Mouse (Mus musculus) hindbrain, postnatal 0 days (tissue): ENCODE measurements at regions not wholly inside any gene's neighbourhood (a gene's known extent, or its start where the extent isn't known, plus 50 kb on each side); places are given as distances from the start of the nearest gene placed in this dataset.

Source experiments
- ATAC-seq: fragments of 200-750 bp; cut with Nextera tagmentation; 2 replicates; pipeline ENCODE4 v1.8.0; 2017; ENCODE audit warnings: mild to moderate bottlenecking, moderate TSS enrichment, moderate library complexity
- DNase-seq: peaks from one replicate; pipeline ENCODE4 v3.0.0-alpha.2; 2015; ENCODE audit warnings: low spot score
- H3K27ac ChIP-seq: fragments of 300-500 bp; sonication (generic); 2 replicates; pipeline ENCODE4 v1.5.1; 2014; ENCODE audit warnings: mild to moderate bottlenecking
- H3K27me3 ChIP-seq: fragments of 300-500 bp; sonication (generic); 2 replicates; pipeline ENCODE4 v1.6.1; 2014; ENCODE audit warnings: low read length, mixed read lengths; ENCODE audit not compliant: insufficient read depth
- H3K36me3 ChIP-seq: fragments of 300-500 bp; sonication (generic); 2 replicates; pipeline ENCODE4 v1.6.1; 2014; ENCODE audit warnings: low read length, mixed read lengths; ENCODE audit not compliant: insufficient read depth
- H3K4me1 ChIP-seq: fragments of 300-500 bp; sonication (generic); 2 replicates; pipeline ENCODE4 v1.6.1; 2014; ENCODE audit warnings: antibody characterized with exemption, low read length, mixed read lengths; ENCODE audit not compliant: insufficient read depth
- H3K4me2 ChIP-seq: fragments of 300-500 bp; sonication (generic); 2 replicates; pipeline ENCODE4 v1.6.1; 2014; ENCODE audit warnings: low read depth, mild to moderate bottlenecking, low read length, moderate library complexity, mixed read lengths
- H3K4me3 ChIP-seq: fragments of 300-500 bp; sonication (generic); 2 replicates; pipeline ENCODE4 v1.5.1; 2014; ENCODE audit warnings: low read length
- H3K9ac ChIP-seq: fragments of 300-500 bp; sonication (generic); replicated peaks from 2 replicates; pipeline ENCODE4 v1.6.1; 2014; ENCODE audit warnings: mild to moderate bottlenecking, low read length, moderate library complexity, mixed read lengths
- H3K9me3 ChIP-seq: fragments of 300-500 bp; sonication (generic); 2 replicates; pipeline ENCODE4 v1.6.1; 2016; ENCODE audit warnings: low read length, mixed read lengths
- CTCF ChIP-seq: IDR thresholded peaks from 2 replicates; pipeline ENCODE4 v1.5.1; 2016; ENCODE audit warnings: antibody characterized with exemption, control low read depth, low read depth
- WGBS: fragments of 180-500 bp; shearing (Covaris S2); extraction: QIAGEN DNeasy Blood & Tissue Kit; methylation state at CpG from one replicate; pipeline ENCODE4 v1.1.7; 2014; 5-methylcytosine and 5-hydroxymethylcytosine counted together

DNA sequence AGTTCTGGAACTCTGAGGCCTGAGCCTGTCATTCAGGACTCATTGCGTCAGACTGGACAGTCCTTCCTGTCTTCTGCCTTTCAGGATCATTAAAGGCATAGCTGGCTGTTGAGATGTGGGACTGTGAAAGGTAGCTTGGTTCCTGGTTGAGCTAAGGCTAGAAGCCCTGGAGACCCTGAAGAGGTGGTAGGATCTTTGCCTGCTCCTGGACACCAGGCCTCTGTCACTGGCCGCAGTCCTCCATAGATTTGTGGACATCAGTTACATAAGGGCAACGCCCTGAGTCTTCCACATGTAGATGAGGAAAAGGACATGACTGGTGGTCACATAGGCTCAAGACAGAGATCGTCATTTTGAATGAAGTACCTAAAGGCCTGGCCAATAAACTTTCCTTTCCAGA, 127.9 kb downstream of the Opa1 start:
- WGBS = 93% methylated on average over 4 of the region's 4 CpGs
- Histone ChIP-seq H3K9ac (no peak overlapping the region), H3K27ac (no peak overlapping the region), H3K4me1 (0 out of 2 replicates have a peak, but pooled peaks cover under 1% of the 10 kb centered on the region), H3K9me3 (no peaks in the 10 kb centered on the region), H3K36me3 (no peaks in the 10 kb centered on the region), H3K4me2 (no peak overlapping the region), H3K4me3 (no peak overlapping the region), H3K27me3 (no peaks in the 10 kb centered on the region)
- ATAC-seq (no peak), DNase-seq (no peak)
- no peak for TF ChIP-seq CTCF

DNA sequence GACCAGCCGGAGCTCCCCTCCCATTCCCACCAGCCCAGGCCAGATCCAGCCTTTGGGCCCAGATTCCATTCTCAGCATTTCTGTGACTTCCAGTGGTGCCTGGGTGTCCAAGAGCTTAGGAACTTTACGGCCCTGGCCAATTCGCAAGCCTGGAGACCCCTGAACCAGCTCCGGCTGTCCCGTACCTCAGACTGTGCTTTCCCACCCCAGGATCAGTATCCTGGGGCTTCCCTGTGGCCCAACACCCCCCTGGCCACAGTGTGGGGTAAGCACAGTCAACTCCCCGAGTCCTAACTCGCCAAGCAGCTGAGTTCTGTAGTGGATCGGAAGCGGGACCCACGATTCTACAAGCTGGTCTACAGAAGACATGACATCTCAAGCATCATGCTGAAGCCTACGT, 128.5 kb downstream of the Opa1 start:
- Histone ChIP-seq H3K4me2 (no peak overlapping the region), H3K4me1 (0 out of 2 replicates have a peak, but pooled peaks cover 3% of the 10 kb centered on the region), H3K36me3 (no peaks in the 10 kb centered on the region), H3K27me3 (no peaks in the 10 kb centered on the region), H3K27ac (no peak overlapping the region), H3K9ac (no peak overlapping the region), H3K4me3 (no peak overlapping the region), H3K9me3 (no peaks in the 10 kb centered on the region)
- DNase-seq (no peak), ATAC-seq (no peak)
- WGBS = 96% methylated on average over 11 of the region's 11 CpGs
- TF ChIP-seq CTCF = no peak

- Histone ChIP-seq H3K36me3 (no peaks in the 10 kb centered on the region), H3K9me3 (no peaks in the 10 kb centered on the region), H3K27me3 (no peaks in the 10 kb centered on the region; the same call in 1 of the 2 replicates), H3K4me1 (0 out of 2 replicates have a peak, but pooled peaks cover 6% of the 10 kb centered on the region), H3K4me2 (no peak overlapping the region), H3K27ac (no peak overlapping the region), H3K4me3 (no peak overlapping the region), H3K9ac (no peak overlapping the region)
- no peak for TF ChIP-seq CTCF
- WGBS = 52% methylated on average over 4 of the region's 4 CpGs
- DNase-seq = peak; percentile 45
- ATAC-seq = no peak
Measured at GRCm38 (mm10) chr16:29709072-29709471, 129.9 kb downstream of the Opa1 start.

DNA sequence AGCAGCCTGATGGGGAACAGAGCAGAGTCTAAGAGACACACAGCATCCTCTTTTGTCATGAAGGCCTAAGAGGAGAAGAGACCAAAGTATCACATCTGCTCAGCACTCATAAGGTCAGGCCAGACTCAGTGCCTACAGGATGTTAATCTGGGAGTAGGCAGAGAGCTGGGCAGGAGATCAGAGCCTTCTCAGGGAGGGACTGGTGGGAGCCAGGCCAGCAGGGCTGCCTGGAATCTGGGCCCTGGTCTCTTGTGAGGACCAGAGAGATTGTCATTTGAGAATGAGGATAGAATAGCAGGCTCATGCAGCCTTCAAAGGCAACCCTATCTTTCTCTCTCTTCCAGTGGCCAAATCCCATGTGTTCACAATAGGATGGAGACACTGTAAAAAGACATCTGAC, 132.3 kb downstream of the Opa1 start:
- H3K4me2 ChIP-seq = no peak overlapping the region
- no peak overlapping the region for H3K9ac ChIP-seq
- ATAC-seq (no peak), DNase-seq (no peak)
- no peaks in the 10 kb centered on the region; the same call in 1 of the 2 replicates for H3K27me3 ChIP-seq
- 0 out of 2 replicates have a peak, but pooled peaks cover 6% of the 10 kb centered on the region for H3K4me1 ChIP-seq
- peak overlapping the region; percentile 36; the same call in 1 of the 2 replicates for H3K27ac ChIP-seq
- H3K4me3 ChIP-seq = no peak overlapping the region
- no peak for TF ChIP-seq CTCF
- no peaks in the 10 kb centered on the region for H3K9me3 ChIP-seq
- no peaks in the 10 kb centered on the region for H3K36me3 ChIP-seq

DNA sequence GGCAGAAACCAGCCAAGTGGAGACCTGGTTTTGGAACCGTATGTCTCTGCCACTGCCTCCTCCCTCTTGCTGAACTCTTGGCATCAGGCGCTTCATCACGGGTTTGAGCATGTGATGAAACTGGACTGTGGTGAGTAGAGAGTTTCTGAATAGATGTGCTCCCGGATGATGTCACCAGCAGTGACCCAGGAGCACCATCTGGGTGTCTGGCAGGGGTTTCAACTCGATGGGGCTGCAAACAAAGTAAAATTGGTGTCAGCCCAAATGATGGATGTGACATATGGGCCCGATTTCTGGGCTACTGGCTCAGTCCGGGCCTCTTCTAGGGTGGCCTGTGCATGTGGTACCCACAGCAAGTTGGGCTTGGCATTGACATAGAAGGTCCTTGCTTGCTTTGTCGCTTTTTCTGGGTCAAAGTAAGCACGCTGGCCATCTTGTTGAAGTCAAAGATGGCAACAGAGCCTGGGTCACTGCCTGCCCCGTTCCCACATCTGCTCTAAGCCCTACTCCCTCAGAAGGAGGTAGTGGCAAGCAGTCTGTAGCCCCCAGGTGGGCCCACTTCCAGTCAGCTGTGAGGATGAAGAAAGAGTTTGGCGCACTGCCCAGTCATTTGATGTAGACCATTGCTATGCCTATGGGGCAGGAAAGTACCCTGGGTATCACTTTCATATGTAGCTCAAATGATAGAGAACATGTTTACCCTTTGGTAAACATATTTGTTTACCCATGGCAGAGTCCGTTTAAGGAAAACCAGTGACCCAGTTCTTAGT, 133.0 kb downstream of the Opa1 start:
- no peak for TF ChIP-seq CTCF
- ATAC-seq (peak; percentile 77), DNase-seq (peak; percentile 75)
- Histone ChIP-seq H3K27me3 (peaks cover 4% of the 10 kb centered on the region; the same call in 1 of the 2 replicates), H3K9ac (no peak overlapping the region), H3K36me3 (no peaks in the 10 kb centered on the region), H3K4me1 (0 out of 2 replicates have a peak, but pooled peaks cover 6% of the 10 kb centered on the region), H3K9me3 (no peaks in the 10 kb centered on the region), H3K27ac (peak overlapping the region; percentile 36; the same call in 1 of the 2 replicates), H3K4me3 (no peak overlapping the region), H3K4me2 (no peak overlapping the region)
- 55% methylated on average over 12 of the region's 12 CpGs for WGBS

DNA sequence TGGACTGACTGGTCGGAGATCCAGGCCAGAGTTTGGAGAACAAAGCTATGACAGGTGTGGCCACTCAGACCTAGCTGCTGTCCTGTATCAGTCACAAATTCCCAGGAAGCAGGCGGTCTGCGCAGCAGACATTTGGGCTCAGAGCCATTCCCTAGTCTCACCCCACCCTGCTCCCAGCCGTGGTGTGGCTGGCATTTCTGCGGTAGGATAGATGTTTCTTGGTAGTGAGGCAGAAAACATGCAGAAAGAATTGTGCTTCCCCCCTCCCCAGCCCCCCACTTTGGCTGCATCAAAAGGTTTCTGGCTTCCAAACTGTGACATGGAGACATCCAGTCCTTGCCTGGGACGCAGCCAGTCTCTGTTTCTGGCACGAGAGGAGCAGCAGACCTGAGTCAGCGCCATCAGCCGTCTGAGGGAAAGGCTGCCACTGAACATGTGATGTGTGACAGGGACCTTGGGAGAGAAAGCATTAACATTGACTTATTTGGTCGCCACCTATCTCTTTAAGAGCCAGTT, 135.5 kb downstream of the Opa1 start:
- DNase-seq = peak; percentile 87
- TF ChIP-seq CTCF = peak; percentile 7; the same call in 1 of the 2 replicates
- Histone ChIP-seq H3K9me3 (no peaks in the 10 kb centered on the region), H3K36me3 (no peaks in the 10 kb centered on the region), H3K4me1 (0 out of 2 replicates have a peak, but pooled peaks cover 6% of the 10 kb centered on the region), H3K27ac (peak overlapping the region; percentile 38; the same call in 1 of the 2 replicates), H3K9ac (no peak overlapping the region), H3K4me3 (no peak overlapping the region), H3K27me3 (peaks cover 11% of the 10 kb centered on the region; the same call in 1 of the 2 replicates), H3K4me2 (no peak overlapping the region)
- 33% methylated on average over 10 of the region's 10 CpGs for WGBS
- peak; percentile 82 for ATAC-seq

- H3K4me3 ChIP-seq = no peak overlapping the region
- H3K27ac ChIP-seq = no peak overlapping the region
- no peaks in the 10 kb centered on the region for H3K36me3 ChIP-seq
- no peak overlapping the region for H3K9ac ChIP-seq
- no peak for DNase-seq
- ATAC-seq = no peak
- 0 out of 2 replicates have a peak, but pooled peaks cover under 1% of the 10 kb centered on the region for H3K4me1 ChIP-seq
- no peak overlapping the region for H3K4me2 ChIP-seq
- no peak for TF ChIP-seq CTCF
- WGBS = 64% methylated on average over 10 of the region's 10 CpGs
- H3K27me3 ChIP-seq = peaks cover 36% of the 10 kb centered on the region
- H3K9me3 ChIP-seq = no peaks in the 10 kb centered on the region
Measured at GRCm38 (mm10) chr16:29718965-29719364, 139.8 kb downstream of the Opa1 start.
